Mouse (Mus musculus) megakaryocyte, embryonic 14.5 days (primary cell): ENCODE measurements around the gene Rab35.

Source experiments
- FLI1 ChIP-seq: IDR thresholded peaks from 2 replicates; pipeline ENCODE4 v1.6.1; 2012; ENCODE audit warnings: low read length, inconsistent platforms, mixed read lengths
- GATA1 ChIP-seq: IDR thresholded peaks from 3 replicates; pipeline ENCODE4 v1.6.1; 2012; ENCODE audit warnings: mixed read lengths, low read length, inconsistent platforms, borderline replicate concordance

GRCm38 (mm10) chr5:115623694-115624440, 7.8 kb upstream of the Rab35 start:
- TF ChIP-seq GATA1 (no peak), FLI1 (no peak)
